Mouse (Mus musculus): ENCODE measurements around the gene Lyzl4. TPM values are rescaled to one million over a fixed set of nuclear protein-coding genes. Genes with fewer than 3 reads are reported as not detected.

Gene Lyzl4
- polyA plus RNA-seq, 1 experiment from 2014 or later = 1.0 TPM

DNA sequence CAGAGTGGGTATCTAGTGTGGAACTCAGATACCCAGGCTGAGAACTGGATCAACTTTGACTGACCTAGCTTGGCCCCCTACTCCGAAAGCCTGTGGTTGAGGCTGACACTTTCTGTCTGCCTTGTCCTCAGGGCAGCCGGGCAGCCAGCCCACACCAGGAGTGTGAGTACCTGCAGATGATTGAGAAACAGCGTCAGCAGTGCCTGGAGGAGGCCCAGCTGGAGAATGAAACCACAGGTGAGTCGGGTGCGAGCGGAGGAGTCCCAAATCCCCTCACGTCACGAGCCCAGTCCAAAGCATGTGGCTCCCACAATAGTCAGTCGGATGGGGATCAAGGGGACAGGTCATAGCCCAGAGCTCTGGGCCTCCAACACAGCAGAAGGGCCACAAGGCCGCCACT is 11.8 kb upstream of the Lyzl4 start:
- no peak overlapping the region for H3K4me3 ChIP-seq (replicated peaks)

DNA sequence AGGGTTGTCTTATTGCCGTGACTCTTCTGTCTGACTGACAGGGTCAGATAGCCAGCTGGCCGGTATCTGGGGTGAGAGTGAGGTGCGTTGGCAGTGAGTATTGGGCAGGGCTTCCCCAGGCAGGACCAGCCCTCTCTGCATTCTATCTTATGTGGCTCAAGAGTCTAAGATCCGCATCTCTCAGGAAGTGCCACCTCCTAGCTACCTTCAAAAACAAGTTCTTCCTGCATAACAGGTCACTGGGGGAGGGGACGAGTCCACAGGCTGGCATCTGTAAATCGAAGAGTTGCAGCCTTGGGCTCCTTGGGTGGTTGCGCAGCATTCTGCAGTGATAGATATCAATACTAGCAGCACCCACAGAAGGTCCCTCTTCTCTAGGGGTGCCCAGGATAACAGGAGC is 5.1 kb upstream of the Lyzl4 start:
- no peak for ATAC-seq (ENCODE audit: insufficient number of reproducible peaks, low FRiP score, low TSS enrichment, low read depth)
- Histone ChIP-seq H3K27ac (replicated peaks) (no peak overlapping the region), H3K4me3 (replicated peaks) (no peak overlapping the region), H3K36me3 (no peaks in the 10 kb centered on the region), H3K27me3 (peaks cover 31% of the 10 kb centered on the region), H3K4me2 (replicated peaks) (no peak overlapping the region), H3K9me3 (replicated peaks) (no peaks in the 10 kb centered on the region), H3K4me1 (peaks cover 15% of the 10 kb centered on the region), H3K9ac (no peak overlapping the region)
- 62% methylated on average over 7 of the region's 7 CpGs for WGBS

More for the DNA sequence above, 11.8 kb upstream of the Lyzl4 start:
- 0 out of 2 replicates have a peak, but pooled peaks cover 3% of the 10 kb centered on the region for H3K4me1 ChIP-seq
- H3K9ac ChIP-seq = no peak overlapping the region
- ATAC-seq (ENCODE audit: insufficient number of reproducible peaks, low FRiP score, low TSS enrichment, low read depth) = no peak
- no peaks in the 10 kb centered on the region for H3K9me3 ChIP-seq (replicated peaks)
- H3K27me3 ChIP-seq = no peaks in the 10 kb centered on the region
- WGBS = 81% methylated on average over 10 of the region's 10 CpGs
- H3K27ac ChIP-seq (replicated peaks) = no peak overlapping the region
- H3K4me2 ChIP-seq (replicated peaks) = no peak overlapping the region
- no peaks in the 10 kb centered on the region for H3K36me3 ChIP-seq

DNA sequence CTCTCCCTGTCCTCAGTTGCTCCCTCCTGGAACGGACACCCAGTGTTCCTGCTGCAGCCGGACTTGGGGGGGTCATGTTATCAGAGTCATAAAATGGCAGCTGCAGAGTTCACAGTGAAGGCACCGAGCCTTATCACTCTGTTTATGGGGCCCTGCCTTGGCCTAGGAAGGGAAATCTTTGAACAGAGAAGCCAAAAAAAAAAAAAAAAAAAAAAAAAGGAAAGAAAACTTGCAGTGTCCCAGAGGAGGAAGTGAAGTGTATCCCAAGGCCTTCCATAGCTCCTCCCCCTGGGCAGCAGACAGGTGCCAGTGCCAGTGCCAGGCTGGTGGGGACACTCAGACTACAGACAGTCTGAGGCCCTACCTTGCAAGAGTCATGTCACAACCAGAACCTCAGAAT is 3.0 kb upstream of the Lyzl4 start:
- 73% methylated on average over 3 of the region's 3 CpGs for WGBS
- H3K27me3 ChIP-seq = peaks cover 52% of the 10 kb centered on the region
- H3K9ac ChIP-seq = no peak overlapping the region
- H3K27ac ChIP-seq (replicated peaks) = no peak overlapping the region
- H3K4me1 ChIP-seq = peaks cover 21% of the 10 kb centered on the region
- H3K4me2 ChIP-seq (replicated peaks) = no peak overlapping the region
- H3K36me3 ChIP-seq = no peaks in the 10 kb centered on the region
- H3K4me3 ChIP-seq (replicated peaks) = no peak overlapping the region
- H3K9me3 ChIP-seq (replicated peaks) = no peaks in the 10 kb centered on the region
- no peak for ATAC-seq (ENCODE audit: insufficient number of reproducible peaks, low FRiP score, low TSS enrichment, low read depth)

DNA sequence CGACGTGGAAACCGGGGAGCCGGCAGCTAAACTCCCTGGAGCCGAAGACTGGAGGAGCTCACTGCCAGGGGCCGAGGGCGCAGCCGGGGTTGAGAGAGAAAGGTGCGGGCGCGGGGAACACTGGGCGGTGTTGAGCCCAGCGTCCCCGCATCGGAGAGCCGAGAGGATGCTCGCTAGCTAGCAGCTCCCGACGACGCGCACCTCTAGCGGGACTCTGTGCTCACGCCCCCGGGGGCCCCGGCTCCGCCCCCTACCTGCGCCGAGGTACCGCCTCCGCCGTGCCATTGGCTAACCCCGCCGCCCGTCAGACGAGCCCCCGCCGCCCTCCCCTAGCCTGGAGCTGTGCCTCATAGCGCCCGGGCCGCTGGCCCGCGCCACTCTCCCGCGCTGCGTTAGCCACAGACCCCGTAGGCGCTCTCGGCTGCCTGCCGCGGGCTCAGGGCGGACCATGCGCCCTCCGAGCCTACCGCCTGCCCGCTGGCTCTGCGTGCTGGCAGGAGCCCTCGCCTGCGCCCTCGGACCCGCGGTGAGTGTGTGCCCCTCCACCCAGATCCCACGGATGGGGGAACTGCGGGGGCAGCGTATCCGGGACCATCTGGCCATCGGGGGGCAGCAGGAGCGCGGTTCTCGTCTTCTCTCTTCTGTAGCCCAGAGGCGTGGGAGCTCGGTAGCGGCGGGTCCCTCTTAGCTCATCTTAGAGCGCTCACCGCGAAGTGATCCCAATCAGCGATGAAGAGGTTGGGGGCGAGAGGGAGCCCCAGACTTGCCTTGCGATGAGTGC is 695 bp upstream of the Lyzl4 start, which contains the start of gene Vipr1:
Gene Vipr1, plus strand, starts transcription at position 316 of the 781 bp plus-strand sequence.
- no peaks in the 10 kb centered on the region for H3K9me3 ChIP-seq (replicated peaks)
- H3K4me3 ChIP-seq (replicated peaks) = peak within 1 kb of the TSS; percentile 59
- WGBS = under 1% methylated on average over 79 of the region's 79 CpGs
- peak; percentile 78 for ATAC-seq (ENCODE audit: insufficient number of reproducible peaks, low FRiP score, low TSS enrichment, low read depth)
- no peaks in the 10 kb centered on the region for H3K36me3 ChIP-seq
- H3K4me2 ChIP-seq (replicated peaks) = peak within 1 kb of the TSS; percentile 98
- H3K4me1 ChIP-seq = peaks cover 21% of the 10 kb centered on the region
- peak within 1 kb of the TSS; percentile 26; the same call in 1 of the 2 replicates for H3K9ac ChIP-seq
- H3K27ac ChIP-seq (replicated peaks) = no peak within 1 kb of the TSS
- H3K27me3 ChIP-seq = peaks cover 67% of the 10 kb centered on the region

DNA sequence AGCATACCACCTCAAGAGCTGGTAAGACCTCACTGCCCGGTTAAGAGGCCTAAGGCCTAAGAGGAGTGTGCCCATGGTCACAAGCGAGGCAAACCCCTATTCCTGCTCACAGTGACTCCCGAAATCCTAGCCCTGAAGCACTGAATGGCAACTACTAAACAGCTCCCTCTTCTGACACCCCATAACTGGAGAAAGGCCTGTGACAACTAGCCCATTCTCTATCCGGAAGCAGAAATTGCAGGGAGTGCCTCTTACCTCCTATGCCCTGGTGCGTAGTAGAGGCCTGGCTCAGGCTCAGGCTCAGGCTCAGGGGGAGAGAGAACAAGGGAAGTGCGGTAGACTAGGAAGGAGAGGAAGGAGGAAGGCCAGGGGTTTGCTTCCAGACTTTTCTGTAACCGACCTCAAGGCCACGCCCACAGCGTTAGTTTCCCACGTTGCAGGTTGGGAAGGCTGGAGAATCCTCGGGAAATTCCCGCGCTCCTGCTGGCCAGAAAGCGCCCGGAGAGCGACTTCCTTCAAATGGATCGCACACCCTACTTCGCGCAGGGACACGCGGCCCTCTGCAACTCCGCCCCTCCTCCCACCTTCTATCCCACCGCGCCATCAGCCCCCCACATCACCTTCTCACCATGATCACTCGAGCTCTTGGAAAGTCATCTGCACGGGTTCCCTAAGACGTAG is 521 bp downstream of the Lyzl4 start:
- ATAC-seq (ENCODE audit: insufficient number of reproducible peaks, low FRiP score, low TSS enrichment, low read depth) = no peak
- Histone ChIP-seq H3K27me3 (peaks cover 70% of the 10 kb centered on the region), H3K27ac (replicated peaks) (no peak overlapping the region), H3K4me2 (replicated peaks) (peak overlapping the region; percentile 98), H3K9me3 (replicated peaks) (no peaks in the 10 kb centered on the region), H3K4me1 (peaks cover 21% of the 10 kb centered on the region), H3K36me3 (no peaks in the 10 kb centered on the region), H3K4me3 (replicated peaks) (peak overlapping the region; percentile 59), H3K9ac (no peak overlapping the region)
- 6% methylated on average over 27 of the region's 27 CpGs for WGBS

DNA sequence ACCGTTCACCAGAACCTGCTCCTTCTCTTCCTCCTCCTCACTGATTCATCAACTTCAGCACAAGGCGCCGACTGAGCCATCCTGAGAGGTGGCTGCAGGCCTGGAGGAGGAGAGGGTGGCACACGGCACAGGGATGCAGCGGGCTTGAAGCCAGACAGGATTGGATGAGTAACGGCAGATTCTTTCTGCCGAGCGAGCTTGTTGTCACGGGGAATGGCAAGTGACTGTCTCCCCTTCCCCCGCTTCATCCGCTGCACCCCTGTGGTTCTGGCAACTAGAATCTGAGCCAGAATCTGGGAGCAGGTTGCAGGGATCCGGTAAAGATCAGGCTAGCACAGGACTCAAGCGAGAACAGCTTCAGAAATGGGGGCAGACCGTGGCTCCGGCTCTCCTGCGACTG is 2.1 kb downstream of the Lyzl4 start:
- Histone ChIP-seq H3K36me3 (no peaks in the 10 kb centered on the region), H3K4me2 (replicated peaks) (no peak overlapping the region), H3K9ac (no peak overlapping the region), H3K4me3 (replicated peaks) (no peak overlapping the region), H3K27ac (replicated peaks) (no peak overlapping the region), H3K27me3 (peaks cover 71% of the 10 kb centered on the region), H3K4me1 (peaks cover 21% of the 10 kb centered on the region), H3K9me3 (replicated peaks) (no peaks in the 10 kb centered on the region)
- WGBS = 47% methylated on average over 16 of the region's 16 CpGs
- ATAC-seq (ENCODE audit: insufficient number of reproducible peaks, low FRiP score, low TSS enrichment, low read depth) = no peak

DNA sequence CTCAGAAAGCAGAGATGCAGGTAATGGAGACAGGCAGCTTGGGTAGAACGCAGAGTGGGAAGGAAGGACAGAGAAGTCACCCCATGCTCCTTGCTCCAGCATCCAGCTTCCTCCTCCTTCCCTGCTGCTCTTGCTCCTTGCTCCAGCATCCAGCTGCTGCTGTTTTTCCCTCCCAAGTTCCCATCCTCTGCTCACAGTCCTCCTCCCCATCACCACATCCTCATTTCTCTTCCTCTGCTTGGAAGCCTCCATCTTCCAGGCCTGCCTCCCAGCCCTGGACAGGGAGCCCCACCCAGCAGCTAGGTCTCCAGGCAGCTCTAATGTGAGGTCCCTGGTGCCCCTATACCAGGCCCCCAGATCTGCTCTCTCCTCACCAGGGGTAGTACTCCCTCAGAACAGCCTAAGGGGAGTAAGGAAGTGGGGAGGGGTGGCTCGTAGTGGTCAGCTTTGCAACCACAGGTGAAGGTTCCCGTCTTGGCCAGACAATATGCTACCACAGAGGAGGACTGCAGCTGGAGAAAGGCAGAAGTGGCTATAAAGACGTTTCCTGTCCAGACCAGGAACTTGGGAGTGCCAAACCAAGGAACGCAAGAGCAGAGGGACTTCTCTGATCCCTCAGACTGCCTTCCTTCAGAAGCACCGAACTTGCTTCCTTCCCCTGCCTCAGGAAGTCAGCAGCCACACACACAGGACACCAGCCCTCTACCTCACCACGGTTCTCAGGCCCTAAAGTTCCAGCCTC is 5.9 kb downstream of the Lyzl4 start:
- no peak for ATAC-seq (ENCODE audit: insufficient number of reproducible peaks, low FRiP score, low TSS enrichment, low read depth)
- peaks cover 36% of the 10 kb centered on the region for H3K27me3 ChIP-seq
- no peaks in the 10 kb centered on the region for H3K4me1 ChIP-seq
- H3K4me2 ChIP-seq (replicated peaks) = no peak overlapping the region
- H3K4me3 ChIP-seq (replicated peaks) = no peak overlapping the region
- no peak overlapping the region for H3K9ac ChIP-seq
- no peaks in the 10 kb centered on the region for H3K9me3 ChIP-seq (replicated peaks)
- WGBS = 44% methylated on average over 7 of the region's 7 CpGs
- no peak overlapping the region for H3K27ac ChIP-seq (replicated peaks)
- no peaks in the 10 kb centered on the region for H3K36me3 ChIP-seq

DNA sequence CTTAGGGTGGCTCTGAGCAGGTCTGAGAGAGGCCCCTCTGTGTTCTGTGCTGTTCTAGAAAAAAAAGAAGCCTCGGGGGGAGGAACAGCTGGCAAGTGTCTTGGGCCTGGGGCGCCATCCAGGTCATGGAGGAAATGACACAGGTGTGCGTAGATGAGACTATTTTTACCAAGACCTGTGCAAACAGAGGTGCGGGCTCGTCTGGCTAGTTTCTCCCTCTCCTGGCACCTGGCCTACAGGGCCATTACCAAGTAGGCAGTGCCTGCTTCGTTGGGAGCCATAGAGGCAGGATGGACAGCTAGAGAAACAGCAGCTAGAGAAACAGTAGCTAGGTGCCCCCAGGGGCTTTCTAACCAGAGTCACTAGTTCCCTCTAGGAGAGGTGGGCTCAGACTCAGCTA is 8.6 kb downstream of the Lyzl4 start:
- no peak overlapping the region for H3K27ac ChIP-seq (replicated peaks)
- H3K9me3 ChIP-seq (replicated peaks) = no peaks in the 10 kb centered on the region
- peaks cover 10% of the 10 kb centered on the region; the same call in 1 of the 2 replicates for H3K27me3 ChIP-seq
- H3K36me3 ChIP-seq = no peaks in the 10 kb centered on the region
- ATAC-seq (ENCODE audit: insufficient number of reproducible peaks, low FRiP score, low TSS enrichment, low read depth) = no peak
- H3K4me2 ChIP-seq (replicated peaks) = no peak overlapping the region
- no peak overlapping the region for H3K4me3 ChIP-seq (replicated peaks)
- no peak overlapping the region for H3K9ac ChIP-seq
- WGBS = 70% methylated on average over 6 of the region's 6 CpGs
- no peaks in the 10 kb centered on the region for H3K4me1 ChIP-seq

DNA sequence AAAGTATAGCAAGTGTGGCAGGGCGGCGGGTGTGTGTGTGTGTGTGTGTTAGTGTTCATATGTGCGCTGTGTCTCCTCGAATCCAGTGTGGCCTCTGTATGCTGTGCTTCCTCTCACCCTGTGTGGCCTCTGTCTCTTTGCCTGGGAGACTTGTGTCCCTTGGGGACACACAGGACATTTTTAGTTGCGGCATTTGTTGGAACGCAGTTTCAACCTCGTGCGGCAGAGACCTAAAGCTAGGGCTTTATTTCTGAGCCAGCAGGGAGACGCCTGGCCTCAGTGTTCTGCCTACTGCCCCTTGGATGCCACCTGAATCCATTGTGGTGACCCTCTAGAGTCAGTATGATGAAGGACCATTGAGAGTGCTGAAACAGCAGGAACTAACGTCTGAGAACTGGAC is 9.0 kb downstream of the Lyzl4 start:
- peaks cover 10% of the 10 kb centered on the region; the same call in 1 of the 2 replicates for H3K27me3 ChIP-seq
- no peak for ATAC-seq (ENCODE audit: insufficient number of reproducible peaks, low FRiP score, low TSS enrichment, low read depth)
- no peaks in the 10 kb centered on the region for H3K36me3 ChIP-seq
- no peak overlapping the region for H3K9ac ChIP-seq
- H3K27ac ChIP-seq (replicated peaks) = no peak overlapping the region
- WGBS = 82% methylated on average over 10 of the region's 10 CpGs
- H3K4me1 ChIP-seq = no peaks in the 10 kb centered on the region
- H3K4me2 ChIP-seq (replicated peaks) = no peak overlapping the region
- no peak overlapping the region for H3K4me3 ChIP-seq (replicated peaks)
- H3K9me3 ChIP-seq (replicated peaks) = no peaks in the 10 kb centered on the region

DNA sequence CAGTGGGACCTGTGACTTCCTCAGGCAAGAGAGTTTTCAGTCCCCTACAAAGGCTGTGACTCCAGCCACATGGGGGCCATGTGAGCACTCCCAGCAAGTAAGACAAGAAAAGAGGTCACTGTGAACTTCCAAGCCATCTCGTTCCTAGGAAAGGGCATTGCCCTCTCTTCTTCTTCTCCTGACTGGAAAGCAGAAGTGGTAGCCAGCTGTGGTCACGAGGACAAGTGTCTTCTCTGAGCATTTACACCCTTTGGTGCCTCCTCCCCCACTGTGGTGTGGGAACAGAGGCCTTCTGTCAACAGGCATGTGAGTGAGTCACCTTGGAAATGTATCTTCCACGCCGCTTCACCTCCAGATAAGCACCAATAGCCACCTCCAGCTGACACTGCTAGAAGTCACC is 9.9 kb downstream of the Lyzl4 start:
- H3K27ac ChIP-seq (replicated peaks) = no peak overlapping the region
- H3K4me2 ChIP-seq (replicated peaks) = no peak overlapping the region
- no peak for ATAC-seq (ENCODE audit: insufficient number of reproducible peaks, low FRiP score, low TSS enrichment, low read depth)
- no peaks in the 10 kb centered on the region for H3K4me1 ChIP-seq
- H3K36me3 ChIP-seq = no peaks in the 10 kb centered on the region
- H3K9ac ChIP-seq = no peak overlapping the region
- H3K9me3 ChIP-seq (replicated peaks) = no peaks in the 10 kb centered on the region
- peaks cover 10% of the 10 kb centered on the region; the same call in 1 of the 2 replicates for H3K27me3 ChIP-seq
- 64% methylated on average over 4 of the region's 4 CpGs for WGBS
- H3K4me3 ChIP-seq (replicated peaks) = no peak overlapping the region

DNA sequence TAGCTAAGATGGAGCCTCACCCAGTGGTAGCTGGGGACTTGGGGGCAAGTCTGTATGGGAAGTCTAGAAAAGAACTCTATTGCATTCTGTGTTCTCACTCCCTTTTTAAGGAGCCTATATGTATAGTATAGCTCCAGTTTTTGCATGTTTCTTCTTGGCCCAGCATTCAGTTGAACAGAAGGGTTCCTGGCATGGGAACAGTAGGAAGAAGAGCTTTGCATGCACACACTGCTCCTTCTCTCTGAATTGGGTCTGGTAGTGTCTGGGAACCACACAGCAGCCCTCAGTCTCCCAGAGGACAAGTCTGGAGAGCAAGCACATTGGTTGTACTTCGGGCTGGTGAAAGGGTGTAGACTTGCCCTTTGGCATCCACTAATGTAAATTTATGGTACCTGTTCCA is 11.3 kb downstream of the Lyzl4 start:
- H3K27ac ChIP-seq (replicated peaks) = no peak overlapping the region
- H3K9me3 ChIP-seq (replicated peaks) = no peaks in the 10 kb centered on the region
- no peak overlapping the region for H3K4me2 ChIP-seq (replicated peaks)
- H3K36me3 ChIP-seq = no peaks in the 10 kb centered on the region
- H3K27me3 ChIP-seq = 0 out of 2 replicates have a peak, but pooled peaks cover 1% of the 10 kb centered on the region
- H3K4me1 ChIP-seq = no peaks in the 10 kb centered on the region
- H3K4me3 ChIP-seq (replicated peaks) = no peak overlapping the region
- no peak for ATAC-seq (ENCODE audit: insufficient number of reproducible peaks, low FRiP score, low TSS enrichment, low read depth)
- H3K9ac ChIP-seq = no peak overlapping the region
- 85% methylated on average over 1 of the region's 1 CpGs for WGBS
